Mouse (Mus musculus) cerebellum, adult 2 months (tissue): ENCODE results near the gene Rnf34. TPM values are rescaled to one million over a fixed set of nuclear protein-coding genes. Genes with fewer than 3 reads are reported as not detected.

Experiments used
- DNase-seq, 2 experiments: peaks; one replicate each; pipeline ENCODE4 v3.0.0; 2021
- H3K27ac ChIP-seq: fragments of 200-500 bp; 2 replicates; pipeline ENCODE4 v1.5.1; 2012; ENCODE audit warnings: low read length, control low read depth, inconsistent platforms; ENCODE audit not compliant: insufficient read depth
- H3K27me3 ChIP-seq: fragments of 200-500 bp; 2 replicates; pipeline ENCODE4 v1.6.1; 2012; ENCODE audit warnings: inconsistent platforms, mild to moderate bottlenecking, low read length, moderate library complexity; ENCODE audit not compliant: control insufficient read depth, insufficient read depth
- H3K4me1 ChIP-seq: fragments of 200-500 bp; 2 replicates; pipeline ENCODE4 v1.6.1; 2011; ENCODE audit warnings: low read length; ENCODE audit not compliant: control insufficient read depth, insufficient read depth
- H3K4me3 ChIP-seq: fragments of 200-500 bp; replicated peaks from 2 replicates; pipeline ENCODE3; 2011; ENCODE audit warnings: mild to moderate bottlenecking, low read depth, low read length, control low read depth; ENCODE audit not compliant: insufficient read depth
- CTCF ChIP-seq: fragments of 200-500 bp; IDR thresholded peaks from 2 replicates; pipeline ENCODE4 v1.5.1; 2011; ENCODE audit warnings: low read depth, mild to moderate bottlenecking, control low read depth, low read length, moderate library complexity, borderline replicate concordance; ENCODE audit not compliant: insufficient read depth
- POLR2A ChIP-seq: fragments of 200-500 bp; IDR thresholded peaks from 2 replicates; pipeline ENCODE4 v1.6.1; 2011; ENCODE audit warnings: low read length, control low read depth, borderline replicate concordance; ENCODE audit not compliant: insufficient read depth
- WGBS: fragments of 180-500 bp; shearing (Covaris S2); methylation state at CpG from one replicate; pipeline ENCODE4 v1.1.7; 2018; 5-methylcytosine and 5-hydroxymethylcytosine counted together
- polyA plus RNA-seq: library from polyadenylated mRNA; depleted of rRNA; stranded (reverse); fragments of >200 nt; gene quantifications from 2 replicates; pipeline ENCODE4 v1.2.3, GENCODE M21; 2012

The Rnf34 gene
- polyA plus RNA-seq, 1 experiment: 44.8 TPM

GRCm38 (mm10) chr5:122876671-122877070 lies 26.8 kb downstream of the Rnf34 start:
- Histone ChIP-seq H3K4me1 (peaks cover 14% of the 10 kb centered on the region), H3K4me3 (no peak overlapping the region), H3K27me3 (no peaks in the 10 kb centered on the region), H3K27ac (no peak overlapping the region)
- TF ChIP-seq CTCF (no peak), POLR2A (no peak)
- WGBS: 94% methylated on average over 3 of the region's 3 CpGs
- DNase-seq: no peak

- WGBS: 91% methylated on average over 37 of the region's 37 CpGs
- Histone ChIP-seq H3K27ac (no peak overlapping the region), H3K4me3 (no peak overlapping the region), H3K4me1 (peaks cover 20% of the 10 kb centered on the region), H3K27me3 (no peaks in the 10 kb centered on the region)
- TF ChIP-seq CTCF (no peak), POLR2A (no peak)
- DNase-seq: no peak
These were observed 30.6 kb downstream of the Rnf34 start for GRCm38 (mm10) chr5:122880241-122880980.

GRCm38 (mm10) chr5:122881313-122881712 lies 31.5 kb downstream of the Rnf34 start:
- Histone ChIP-seq H3K4me1 (peaks cover 24% of the 10 kb centered on the region), H3K27me3 (no peaks in the 10 kb centered on the region), H3K27ac (no peak overlapping the region), H3K4me3 (no peak overlapping the region)
- DNase-seq: peak; percentile 71 to 82
- 48% methylated on average over 5 of the region's 5 CpGs for WGBS
- TF ChIP-seq CTCF: peak; percentile 82
- TF ChIP-seq POLR2A: no peak

- peak; percentile 61 to 73 for DNase-seq
- H3K4me1 ChIP-seq: peaks cover 24% of the 10 kb centered on the region
These were observed 32.6 kb downstream of the Rnf34 start for GRCm38 (mm10) chr5:122882256-122883050.

GRCm38 (mm10) chr5:122883237-122883636 lies 33.4 kb downstream of the Rnf34 start:
- 67% methylated on average over 9 of the region's 9 CpGs for WGBS
- H3K4me3 ChIP-seq: no peak overlapping the region
- TF ChIP-seq CTCF: no peak
- no peak for TF ChIP-seq POLR2A
- H3K27ac ChIP-seq: peak overlapping the region; percentile 18; the same call in 1 of the 2 replicates
- H3K27me3 ChIP-seq: no peaks in the 10 kb centered on the region
- DNase-seq: no peak
- H3K4me1 ChIP-seq: peaks cover 31% of the 10 kb centered on the region

More at GRCm38 (mm10) chr5:122882256-122883050, 32.6 kb downstream of the Rnf34 start:
- Histone ChIP-seq H3K4me3 (no peak overlapping the region), H3K27ac (peak overlapping the region; percentile 18; the same call in 1 of the 2 replicates), H3K27me3 (no peaks in the 10 kb centered on the region)
- 51% methylated on average over 18 of the region's 18 CpGs for WGBS
- TF ChIP-seq CTCF (no peak), POLR2A (no peak)

- 66% methylated on average over 2 of the region's 2 CpGs for WGBS
- Histone ChIP-seq H3K4me3 (no peak overlapping the region), H3K27ac (no peak overlapping the region), H3K4me1 (peaks cover 36% of the 10 kb centered on the region), H3K27me3 (no peaks in the 10 kb centered on the region)
- DNase-seq: no peak
- TF ChIP-seq POLR2A: no peak
- no peak for TF ChIP-seq CTCF
These were observed 33.9 kb downstream of the Rnf34 start for GRCm38 (mm10) chr5:122883652-122884235.

- no peak for DNase-seq
- no peak overlapping the region for H3K27ac ChIP-seq
- peaks cover 36% of the 10 kb centered on the region for H3K4me1 ChIP-seq
- WGBS: 82% methylated on average over 7 of the region's 7 CpGs
- TF ChIP-seq POLR2A (no peak), CTCF (no peak)
- no peak overlapping the region for H3K4me3 ChIP-seq
- no peaks in the 10 kb centered on the region for H3K27me3 ChIP-seq
These were observed 34.9 kb downstream of the Rnf34 start for GRCm38 (mm10) chr5:122884594-122885348.
